Mouse (Mus musculus) left cerebral cortex, adult 9 months (tissue): ENCODE results near the gene Esf1.
A peak's percentile ranks its signal among the peaks of the same experiment; 100 is the strongest.
"Not testable (repeated sequence)": the region's sequence is repeated elsewhere in the genome, so short reads cannot be mapped to it uniquely, and the experiment has no call there.

Source experiments
- DNase-seq, 2 experiments: peaks; one replicate each; pipeline ENCODE4 v3.0.0; 2022; ENCODE audit warnings: low spot score in 2 of 2

Esf1 gene

DNA sequence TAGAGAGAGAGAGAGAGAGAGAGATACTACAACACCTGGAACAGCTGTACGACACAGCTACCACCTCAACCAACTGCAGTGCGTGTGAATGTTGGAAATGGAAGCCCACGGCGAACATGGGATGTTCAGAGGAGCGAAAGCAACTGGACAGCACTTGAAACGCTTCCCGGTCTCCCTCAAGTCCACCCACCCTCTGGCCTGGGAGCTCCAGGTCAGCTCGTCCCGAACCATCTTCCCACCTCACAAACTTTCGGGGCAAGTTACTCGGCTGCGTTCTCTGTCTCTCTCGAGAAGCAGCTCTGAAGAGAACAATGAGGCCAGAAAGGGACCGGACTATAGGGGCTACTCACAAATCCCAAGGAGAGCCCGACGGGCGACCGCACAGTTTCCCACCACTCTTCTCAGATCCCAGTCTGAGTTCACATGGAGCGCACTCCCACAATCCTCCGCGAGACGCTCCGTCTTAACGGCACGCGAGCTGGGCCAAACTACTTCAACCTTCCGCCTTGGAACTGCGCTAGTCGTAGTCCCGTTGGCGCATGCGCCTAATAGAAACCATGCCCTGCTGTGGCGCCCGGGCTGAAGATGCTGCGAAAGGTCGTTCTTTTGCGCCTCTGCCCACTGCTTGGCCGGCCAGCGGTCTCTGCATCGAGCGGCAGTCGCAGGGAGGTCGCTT, at the start of gene Esf1, which contains the start of gene Ndufaf5:
Gene Esf1, minus strand, starts transcription at position 438 of the 676 bp plus-strand sequence.
Gene Ndufaf5, plus strand, starts transcription at position 523 of the 676 bp plus-strand sequence.
- DNase-seq, result peak; percentile 90 to 98

DNA sequence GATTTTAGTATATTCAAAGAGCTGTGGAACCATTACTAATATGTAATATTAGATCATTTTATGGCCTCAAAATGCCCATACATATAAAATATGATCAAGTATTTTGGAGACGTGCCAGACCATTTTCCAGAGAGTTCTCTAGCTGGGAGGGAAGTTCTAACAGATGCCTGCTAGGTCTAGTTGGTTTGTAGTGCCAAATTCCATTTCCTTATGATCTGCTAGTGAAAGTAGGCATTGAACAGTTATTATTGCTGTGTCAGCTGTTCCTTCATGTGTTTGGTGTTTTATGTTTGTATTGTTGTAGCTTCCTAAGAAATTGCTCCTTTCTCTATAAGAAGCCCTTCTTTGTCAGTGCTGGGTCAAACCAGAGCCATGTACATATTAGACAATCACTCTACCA, 45.6 kb upstream of the Esf1 start:
- no peak for DNase-seq

DNA sequence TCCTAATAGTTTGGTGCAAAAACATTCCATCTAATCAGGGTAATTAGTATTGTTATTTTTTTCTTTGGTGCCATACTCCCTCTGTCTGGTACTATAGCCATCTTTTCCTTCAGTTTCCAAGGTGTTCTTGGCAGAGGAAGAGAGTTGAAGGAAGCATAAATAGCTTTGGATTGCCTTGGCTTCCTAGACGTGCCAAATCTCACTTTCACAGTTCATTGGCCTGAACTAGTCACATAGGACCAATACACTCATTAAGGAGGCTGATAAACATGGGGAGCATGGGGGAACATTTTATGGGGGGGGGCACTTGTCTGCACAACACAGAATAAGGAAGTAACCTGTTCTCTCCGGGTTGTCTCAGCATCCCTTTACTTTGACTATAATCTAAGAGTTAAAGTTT, 45.1 kb upstream of the Esf1 start:
- no peak for DNase-seq

DNA sequence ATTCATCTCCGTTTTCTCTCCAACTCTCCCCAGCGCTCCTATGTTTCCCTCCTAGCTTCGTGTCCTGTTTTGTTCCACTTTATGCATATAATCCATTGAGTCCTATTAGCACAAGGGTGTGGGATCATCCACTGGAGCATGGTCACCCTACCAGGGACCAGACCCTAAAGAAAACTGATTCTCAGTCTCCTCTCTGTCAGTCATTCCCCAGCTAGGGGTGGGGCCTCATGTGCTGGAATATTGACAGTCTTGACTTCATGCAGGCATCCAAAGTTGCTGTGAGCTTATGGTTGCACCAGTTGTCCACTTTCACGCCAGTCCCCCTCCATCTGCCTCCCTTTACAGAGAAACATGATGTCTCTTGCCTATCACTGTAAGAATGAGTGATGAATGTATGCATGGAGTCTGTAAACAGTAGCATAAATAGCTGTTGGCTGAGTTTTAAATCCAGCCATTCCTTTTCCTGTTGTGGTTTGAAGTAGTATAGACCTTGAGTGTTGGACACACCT, 44.2 kb upstream of the Esf1 start:
- no peak for DNase-seq

DNA sequence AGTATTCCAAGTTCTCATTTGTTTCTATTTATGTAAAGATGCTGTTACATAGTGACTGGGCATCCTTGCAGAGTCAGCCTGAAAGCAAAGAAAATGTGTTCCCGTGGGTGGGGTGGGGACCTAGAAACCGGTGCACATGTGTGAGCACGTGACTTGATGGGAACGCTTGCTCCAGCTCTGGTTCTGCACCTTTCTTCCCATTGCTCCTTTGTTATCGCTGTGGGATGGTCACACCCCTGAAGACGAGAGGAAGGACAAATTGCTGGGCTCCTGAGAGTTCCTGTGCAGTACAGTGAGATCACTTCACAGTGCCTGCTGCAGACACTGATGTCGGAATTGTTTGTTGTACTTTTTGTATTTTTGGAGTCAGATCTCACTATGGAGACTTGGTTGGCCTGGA, 33.4 kb upstream of the Esf1 start:
- DNase-seq, result no peak

DNA sequence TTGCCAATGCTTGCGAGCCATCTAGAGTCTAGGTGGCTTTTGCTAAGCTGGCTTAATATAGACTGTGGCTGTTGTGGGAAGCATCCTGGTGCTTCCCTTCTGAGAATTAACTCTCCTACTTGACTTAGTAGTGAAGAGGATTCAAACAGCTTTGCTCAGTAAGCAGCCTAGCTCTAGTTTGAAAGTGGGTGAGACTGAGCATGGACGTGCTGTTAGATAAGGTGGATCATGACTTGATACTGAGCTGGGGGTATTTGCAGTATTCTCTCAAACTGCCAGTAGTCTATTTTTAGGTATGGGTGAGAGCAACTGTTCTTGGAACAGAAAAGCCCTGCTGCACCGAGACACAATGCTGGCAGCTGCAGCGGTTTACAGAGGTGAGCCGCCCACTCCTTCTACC, 32.2 kb upstream of the Esf1 start:
- DNase-seq, result peak; percentile 45 to 50

DNA sequence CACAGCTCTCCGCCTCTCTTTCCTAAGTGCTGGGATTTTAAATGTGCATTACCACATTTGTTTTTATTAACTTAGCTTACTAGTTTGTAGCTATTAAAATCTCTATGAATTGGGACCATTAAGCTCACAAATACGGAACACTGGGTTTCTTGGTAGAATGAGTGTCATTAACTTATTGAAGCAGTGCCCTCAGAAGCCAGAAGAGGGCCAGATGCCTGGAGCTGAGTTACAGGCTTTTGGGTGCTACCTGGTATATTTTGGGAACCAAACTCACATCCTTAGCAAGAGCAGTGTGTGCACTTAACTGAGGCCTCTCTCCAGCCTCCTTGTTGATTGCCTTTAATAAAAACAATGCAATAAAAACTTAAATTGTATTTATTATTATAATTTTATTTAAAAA, 30.3 kb upstream of the Esf1 start:
- DNase-seq, result no peak

DNA sequence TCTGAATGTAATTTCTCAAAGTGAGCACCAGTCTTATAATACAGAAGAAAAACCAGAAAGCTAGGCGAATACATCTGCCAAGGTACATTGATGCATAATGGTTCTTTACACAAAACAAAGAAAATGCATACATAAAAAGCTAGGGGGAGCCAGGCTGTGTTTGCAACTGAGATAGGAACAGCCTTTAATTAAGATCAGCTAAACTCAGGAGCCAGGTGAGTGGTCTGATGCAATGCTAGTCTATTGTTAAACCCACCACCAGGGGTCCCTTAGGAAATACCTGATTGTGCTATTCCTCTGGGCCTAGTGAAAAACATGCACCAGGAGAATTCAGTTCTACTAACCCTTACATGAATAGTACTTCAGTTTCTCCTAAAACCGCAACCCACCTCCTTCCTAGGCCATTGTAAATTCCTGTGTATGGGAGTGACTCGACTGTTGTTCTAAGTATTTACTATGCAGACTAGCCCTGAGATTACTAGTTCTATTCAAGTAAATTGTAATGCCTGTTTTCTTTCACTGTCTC, 15.4 kb upstream of the Esf1 start:
- DNase-seq, result not testable (repeated sequence)

DNA sequence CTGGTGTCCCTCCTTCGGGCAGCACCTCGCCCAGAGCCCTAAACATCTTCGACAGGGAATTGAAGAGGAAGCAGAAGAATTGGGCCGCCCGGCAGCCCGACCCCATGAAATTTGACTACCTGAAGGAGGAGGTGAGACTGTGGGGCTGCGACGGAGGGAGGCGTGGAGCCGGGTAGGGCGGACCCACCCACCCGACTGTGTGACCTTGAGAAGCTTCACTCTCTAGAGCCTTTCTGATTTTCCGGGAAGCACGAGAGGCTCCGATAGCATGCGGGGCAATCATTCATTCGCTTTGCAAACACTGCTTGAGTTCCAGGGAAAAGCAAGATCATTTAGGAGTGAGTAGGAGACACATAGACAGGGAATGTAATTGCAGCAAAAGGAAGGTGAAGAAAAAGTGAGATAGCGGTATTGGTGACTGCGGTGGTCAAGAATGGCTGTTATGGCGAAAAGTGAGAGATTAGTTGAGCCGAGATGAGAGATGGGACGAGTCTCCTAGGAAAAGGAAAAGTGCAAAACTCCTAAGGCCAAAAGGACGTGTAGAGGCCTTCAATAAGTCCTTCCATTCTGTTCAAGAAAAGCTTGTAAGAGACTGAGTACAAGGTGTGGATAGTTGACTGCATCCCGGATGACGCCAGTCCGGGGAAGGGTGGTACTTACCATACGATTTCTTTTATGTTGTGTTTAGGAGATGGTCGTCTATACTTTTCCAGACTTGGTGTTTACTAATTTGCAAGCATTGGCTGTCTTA, 614 bp upstream of the Esf1 start:
- DNase-seq, result no peak

DNA sequence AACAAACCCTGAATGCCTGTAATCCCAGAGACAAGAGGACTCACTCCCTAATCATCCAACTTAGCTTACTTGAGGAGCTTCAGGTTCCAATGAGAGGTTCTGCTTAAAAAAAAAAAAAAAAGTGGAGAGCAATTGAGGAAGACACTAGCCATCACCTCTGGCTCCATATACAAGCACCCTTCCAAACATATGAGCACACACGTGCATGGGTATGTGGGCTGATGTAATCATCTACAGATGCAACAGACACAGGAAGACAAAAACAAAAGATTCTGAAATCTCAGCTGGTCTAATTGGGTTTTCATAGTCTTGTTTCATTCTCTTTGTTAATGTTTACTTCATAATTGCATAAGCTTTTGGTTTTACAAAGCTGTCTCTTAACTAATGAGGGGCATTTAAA, 1.3 kb downstream of the Esf1 start:
- DNase-seq, result no peak

DNA sequence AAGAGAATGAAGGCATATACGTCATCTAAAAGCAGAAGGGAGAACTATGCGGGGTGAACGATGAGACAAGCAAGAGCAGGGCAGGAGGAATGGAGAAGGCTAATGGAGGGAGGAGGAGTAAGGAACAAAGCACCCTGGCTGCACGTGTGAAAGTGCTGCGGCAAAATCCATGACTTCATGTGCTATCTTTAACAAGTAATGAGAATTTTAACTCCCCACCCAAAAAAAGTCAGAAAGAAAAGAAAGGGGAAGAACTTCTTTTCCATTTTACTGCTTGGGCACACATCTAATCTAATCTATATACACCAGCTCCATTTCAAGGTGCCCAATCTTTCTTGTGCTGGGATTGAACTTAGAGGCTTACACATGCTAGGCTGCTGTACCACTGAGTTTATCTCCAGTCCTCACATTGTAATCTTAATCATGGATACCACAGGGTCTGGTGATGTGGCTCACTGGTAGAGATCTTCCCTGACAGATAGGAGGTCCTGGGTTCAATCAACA, 7.0 kb downstream of the Esf1 start:
- no peak for DNase-seq

DNA sequence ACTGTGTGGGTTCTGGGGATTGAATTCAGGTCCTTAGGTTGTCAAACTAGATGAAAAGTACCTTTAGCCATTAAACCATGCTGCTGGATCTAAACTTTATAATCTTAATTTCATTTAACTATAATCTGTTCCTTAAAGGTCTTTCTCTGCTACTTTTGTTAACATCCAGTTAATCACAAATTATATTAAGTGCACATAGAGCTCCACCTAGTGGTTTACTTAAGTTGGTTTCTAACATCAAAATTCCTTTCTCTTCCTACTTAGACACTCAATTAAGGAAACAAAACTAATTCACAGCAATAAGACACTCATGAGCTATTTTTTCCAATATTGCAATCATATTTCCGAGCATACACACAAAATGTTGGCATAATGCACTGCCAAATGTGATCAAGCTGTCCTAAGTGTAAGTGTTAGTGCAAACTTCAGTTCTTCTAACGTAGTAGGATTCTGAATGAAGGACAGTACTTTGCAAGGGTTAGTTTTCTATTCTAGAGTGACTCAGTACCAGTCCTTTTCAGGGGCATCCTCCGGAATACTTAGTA, 11.1 kb downstream of the Esf1 start:
- no peak for DNase-seq

DNA sequence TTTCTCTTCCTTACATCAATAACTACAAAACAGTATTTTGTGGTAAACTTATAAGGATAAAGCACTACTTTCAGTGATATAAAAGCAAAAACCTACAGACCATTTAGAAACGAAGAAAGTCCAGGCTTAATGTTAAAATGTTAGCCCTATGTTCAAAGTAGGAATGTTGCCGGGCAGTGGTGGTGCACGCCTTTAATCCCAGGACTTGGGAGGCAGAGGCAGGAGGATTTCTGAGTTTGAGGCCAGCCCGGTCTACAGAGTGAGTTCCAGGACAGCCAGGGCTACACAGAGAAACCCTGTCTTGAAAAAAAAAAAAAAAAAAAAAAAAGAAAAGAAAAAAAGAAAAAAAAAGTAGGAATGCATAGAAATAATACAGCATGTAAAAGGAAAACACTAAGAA, 18.6 kb downstream of the Esf1 start, which contains the start of gene Gm17374:
Gene Gm17374, plus strand, starts transcription at position 301 of the 400 bp plus-strand sequence.
- not testable (repeated sequence) for DNase-seq

DNA sequence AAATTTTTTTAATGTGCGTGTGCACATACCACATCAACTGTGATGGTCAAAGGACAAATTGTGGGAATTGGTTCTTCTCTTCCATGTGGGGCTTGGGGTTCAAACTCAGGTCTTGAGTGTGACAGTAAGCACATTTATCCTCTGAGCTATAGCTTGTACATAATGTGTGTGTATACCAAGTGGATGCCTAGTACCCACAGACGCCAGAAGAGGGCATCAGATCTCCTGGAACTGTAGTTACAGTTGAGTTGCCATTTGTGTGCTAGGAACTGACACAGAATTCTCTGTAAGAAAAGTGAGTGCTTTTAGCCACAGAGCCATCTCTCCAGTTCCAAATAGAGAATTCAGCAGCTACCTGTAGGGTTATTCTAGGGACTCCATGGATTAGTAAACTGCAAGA, 44.8 kb downstream of the Esf1 start:
- DNase-seq, result no peak

DNA sequence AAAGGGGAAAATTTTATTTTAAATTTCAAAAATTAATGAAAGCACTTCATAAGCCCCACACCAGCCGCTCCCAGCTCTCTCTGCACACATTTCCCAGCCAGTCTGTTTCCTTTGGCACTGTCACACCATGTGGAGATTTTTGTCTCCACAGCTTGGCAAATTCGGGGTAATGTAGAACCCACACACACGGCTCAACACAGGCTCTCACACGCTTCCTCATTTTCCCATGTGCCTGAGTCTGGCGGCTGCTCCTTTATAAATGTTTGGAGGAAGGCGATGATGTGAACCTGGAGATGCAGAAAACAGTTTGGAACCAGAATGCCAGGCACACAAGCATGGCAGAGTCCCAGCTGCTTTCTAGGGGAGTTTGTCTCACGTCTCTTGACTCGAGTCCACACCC, 56.5 kb downstream of the Esf1 start:
- DNase-seq, result peak in 1 of 2 experiments; percentile 47

DNA sequence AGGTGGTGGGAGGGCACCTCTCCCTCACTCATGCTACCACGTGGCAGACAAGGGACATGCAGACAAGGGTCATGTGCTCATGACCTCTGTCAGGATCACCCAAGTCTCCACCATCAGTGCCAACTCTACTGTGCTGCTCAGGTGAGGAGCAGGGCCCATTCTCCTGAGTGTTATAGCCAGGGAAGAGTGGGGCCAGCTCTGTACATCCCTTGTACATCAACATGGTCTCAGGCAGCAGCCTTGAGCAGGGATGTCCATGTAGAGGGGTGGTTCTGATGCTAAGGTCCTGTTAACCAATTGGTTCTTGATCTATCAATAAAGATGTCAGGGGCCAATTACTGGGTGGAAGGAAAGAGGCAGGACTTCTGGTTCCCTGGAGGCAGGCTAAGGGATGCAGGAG, 61.4 kb downstream of the Esf1 start:
- no peak for DNase-seq

DNA sequence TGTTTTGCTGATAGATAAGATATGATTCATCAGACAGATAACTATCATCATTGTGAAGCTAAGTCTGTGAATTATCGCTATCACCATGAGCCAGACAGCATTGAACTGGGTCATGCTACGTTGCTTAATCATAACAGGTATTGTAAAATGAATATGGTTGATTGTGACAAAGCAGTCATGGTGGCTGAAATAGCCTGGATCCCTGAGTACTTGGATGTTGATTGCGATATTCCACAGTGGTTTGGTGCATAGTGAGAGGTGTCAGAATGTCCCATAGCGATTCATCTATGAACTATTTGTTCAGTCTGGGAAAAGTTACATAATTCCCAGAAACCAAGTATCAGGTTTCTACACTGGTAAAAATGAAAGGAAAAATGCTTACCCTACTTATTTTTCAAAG, 62.7 kb downstream of the Esf1 start:
- no peak for DNase-seq

DNA sequence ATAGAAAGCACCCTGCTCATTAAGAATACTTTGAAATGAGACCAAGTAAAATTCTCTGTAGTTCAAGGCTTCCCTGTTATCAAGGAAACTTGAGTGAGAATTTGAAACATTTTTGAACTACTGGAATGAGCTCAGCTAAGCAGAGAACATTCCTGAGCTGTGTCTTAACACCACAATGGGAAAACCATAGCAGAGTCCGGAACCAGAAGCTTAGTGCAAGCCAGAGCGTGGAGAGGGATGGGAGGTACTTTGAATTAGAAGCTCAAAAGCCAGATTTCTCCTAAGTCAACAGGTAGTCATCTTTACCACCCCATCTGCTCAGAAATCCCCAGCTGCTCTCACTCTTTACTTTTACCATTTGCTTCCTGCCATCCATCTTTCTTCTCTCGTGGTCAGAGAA, 65.4 kb downstream of the Esf1 start:
- DNase-seq, result peak in 1 of 2 experiments; percentile 19

DNA sequence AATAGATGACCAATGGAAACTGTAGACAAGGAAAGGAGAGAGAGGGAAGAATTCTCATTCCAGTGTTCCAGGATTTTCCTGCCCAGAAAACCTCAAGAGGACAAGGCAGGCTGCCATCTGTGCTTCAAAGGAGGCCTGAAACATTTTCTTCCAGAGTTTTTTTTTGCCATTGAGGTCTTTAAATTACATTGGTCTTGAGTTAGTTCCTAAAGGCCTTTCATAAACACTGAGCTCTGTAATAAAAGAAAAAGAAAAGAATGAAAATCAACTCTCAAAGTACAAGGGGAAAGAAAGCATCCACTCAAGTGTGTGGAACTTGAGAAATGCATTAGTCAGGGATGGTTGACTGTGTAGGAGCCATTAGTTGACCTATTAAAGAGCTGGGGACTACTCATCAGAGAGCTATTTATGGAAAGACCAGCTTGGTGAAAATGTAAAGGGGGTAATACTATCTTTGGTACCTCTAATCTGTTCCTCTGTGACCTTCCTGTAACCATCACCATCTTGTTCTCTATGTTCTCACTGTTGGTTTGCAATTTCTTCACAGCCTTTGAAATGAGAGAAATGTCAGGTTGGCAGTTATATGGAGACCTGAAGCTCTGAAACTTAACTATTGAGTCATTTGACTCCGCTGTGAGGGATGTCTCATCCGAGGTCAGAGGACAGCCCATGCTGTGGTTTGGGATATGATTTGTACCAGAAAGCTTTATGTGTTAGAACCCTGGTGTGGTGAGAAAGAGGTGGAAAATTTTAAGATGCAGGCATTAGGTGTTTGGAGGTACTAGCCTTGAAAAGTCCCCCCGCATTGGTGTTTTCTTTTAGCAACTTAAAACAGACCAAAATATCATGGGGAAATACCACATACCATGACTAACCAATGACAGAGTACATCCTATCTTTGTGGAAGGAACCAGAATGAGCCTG, 69.6 kb downstream of the Esf1 start:
- DNase-seq, result no peak

DNA sequence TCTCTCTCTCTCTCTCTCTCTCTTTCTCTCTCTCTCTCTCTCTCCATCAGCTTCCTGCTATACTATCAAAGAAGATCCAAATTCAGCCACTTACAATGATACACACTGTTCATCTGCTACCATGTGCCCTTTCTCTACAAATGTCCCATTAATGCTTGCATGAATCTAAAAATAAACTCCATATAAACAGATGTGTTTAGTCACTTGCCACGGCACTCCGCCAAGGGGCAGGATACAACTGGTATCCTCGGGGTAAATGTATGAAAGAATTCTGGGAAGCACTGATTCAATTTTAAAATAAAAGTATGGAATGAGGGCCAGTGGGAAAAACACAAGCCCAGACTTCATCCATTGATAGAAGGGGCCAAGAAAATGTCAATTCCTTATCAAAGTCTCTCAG, 70.4 kb downstream of the Esf1 start:
- DNase-seq, result no peak

DNA sequence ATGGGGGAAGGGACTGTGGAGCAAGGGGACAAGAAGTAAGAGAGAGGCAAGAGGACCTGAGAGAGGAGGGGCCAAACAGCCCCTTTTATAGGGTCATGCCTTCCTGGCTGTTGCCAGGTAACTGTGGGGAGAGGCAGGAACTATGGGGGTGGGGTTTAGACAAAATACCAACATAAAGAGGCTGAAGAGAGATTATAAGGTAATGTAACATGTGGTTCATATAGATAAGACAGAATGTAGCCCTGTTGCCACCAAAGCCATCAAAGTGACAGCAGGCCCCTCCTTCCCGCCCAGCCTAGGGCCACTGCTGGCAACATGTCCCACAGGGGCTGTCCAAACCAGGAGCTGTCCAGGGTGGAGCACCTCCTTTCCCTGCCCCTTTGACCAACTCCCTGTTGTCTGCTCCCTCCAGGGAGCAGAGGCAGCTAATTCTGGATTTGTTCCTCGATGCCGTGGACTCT, 73.2 kb downstream of the Esf1 start:
- DNase-seq, result no peak
